Mouse (Mus musculus) forebrain, embryonic 11.5 days (tissue): Measurements from ENCODE around the gene Fkbp11. TPM values are rescaled to one million over a fixed set of nuclear protein-coding genes. Genes with fewer than 3 reads are reported as not detected.
"Not testable (repeated sequence)": the region's sequence is repeated elsewhere in the genome, so short reads cannot be mapped to it uniquely, and the experiment has no call there.

Source experiments
- ATAC-seq: fragments of 200-750 bp; cut with Nextera tagmentation; replicated peaks from 2 replicates; pipeline ENCODE4 v1.8.0; 2017; ENCODE audit warnings: moderate TSS enrichment; ENCODE audit not compliant: low FRiP score
- DNase-seq: peaks from one replicate; pipeline ENCODE4 v3.0.0-alpha.2; 2017; ENCODE audit warnings: low spot score
- H3K27ac ChIP-seq: fragments of 300-500 bp; sonication (generic); 2 replicates; pipeline ENCODE4 v1.5.1; 2014; ENCODE audit warnings: low read depth, low read length
- H3K27me3 ChIP-seq: fragments of 300-500 bp; sonication (generic); 2 replicates; pipeline ENCODE4 v1.6.1; 2014; ENCODE audit warnings: mild to moderate bottlenecking, low read length, mixed read lengths; ENCODE audit not compliant: control insufficient read depth, insufficient read depth
- H3K36me3 ChIP-seq: fragments of 300-500 bp; sonication (generic); 2 replicates; pipeline ENCODE4 v1.6.1; 2014; ENCODE audit warnings: mild to moderate bottlenecking, low read length, moderate library complexity, mixed read lengths; ENCODE audit not compliant: control insufficient read depth, insufficient read depth
- H3K4me1 ChIP-seq: fragments of 300-500 bp; sonication (generic); replicated peaks from 2 replicates; pipeline ENCODE4 v1.6.1; 2014; ENCODE audit warnings: low read length, mixed read lengths; ENCODE audit not compliant: control insufficient read depth, insufficient read depth
- H3K4me2 ChIP-seq: fragments of 300-500 bp; sonication (generic); 2 replicates; pipeline ENCODE4 v1.6.1; 2014; ENCODE audit warnings: low read depth, mild to moderate bottlenecking, low read length, moderate library complexity, mixed read lengths; ENCODE audit not compliant: severe bottlenecking
- H3K4me3 ChIP-seq: fragments of 300-500 bp; sonication (generic); 2 replicates; pipeline ENCODE4 v1.5.1; 2014; ENCODE audit warnings: low read depth, low read length
- H3K9ac ChIP-seq: fragments of 300-500 bp; sonication (generic); 2 replicates; pipeline ENCODE4 v1.6.1; 2014; ENCODE audit warnings: low read length
- H3K9me3 ChIP-seq: fragments of 300-500 bp; sonication (generic); 2 replicates; pipeline ENCODE4 v1.6.1; 2016; ENCODE audit warnings: low read length, mixed read lengths; ENCODE audit not compliant: control insufficient read depth
- WGBS: fragments of 180-500 bp; shearing (Covaris S2); extraction: QIAGEN DNeasy Blood & Tissue Kit; methylation state at CpG from one replicate; pipeline ENCODE4 v1.1.7; 2014; 5-methylcytosine and 5-hydroxymethylcytosine counted together
- polyA plus RNA-seq: library from polyadenylated mRNA; unstranded; fragments of >200 nt; fragmentation: Nextera tagmentation; extraction: Ambion mirVana; gene quantifications from 2 replicates; pipeline ENCODE4 v1.2.1, GENCODE M21; 2014

Gene Fkbp11
- polyA plus RNA-seq, 1 experiment from 2014 or later: 6.7 TPM

GRCm38 (mm10) chr15:98747296-98747695, 19.3 kb upstream of the Fkbp11 start:
- WGBS: 91% methylated on average over 6 of the region's 6 CpGs
- H3K9ac ChIP-seq: no peak overlapping the region
- ATAC-seq: no peak

GRCm38 (mm10) chr15:98746344-98746965, 18.5 kb upstream of the Fkbp11 start:
- H3K9me3 ChIP-seq: no peaks in the 10 kb centered on the region
- no peak overlapping the region for H3K4me3 ChIP-seq
- H3K9ac ChIP-seq: no peak overlapping the region
- H3K4me1 ChIP-seq: no peaks in the 10 kb centered on the region
- ATAC-seq: no peak
- H3K4me2 ChIP-seq: no peak overlapping the region
- H3K27ac ChIP-seq: no peak overlapping the region
- DNase-seq: no peak
- WGBS: 92% methylated on average over 10 of the region's 10 CpGs
- H3K27me3 ChIP-seq: no peaks in the 10 kb centered on the region
- H3K36me3 ChIP-seq: no peaks in the 10 kb centered on the region; the same call in 1 of the 2 replicates

More at GRCm38 (mm10) chr15:98747296-98747695, 19.3 kb upstream of the Fkbp11 start:
- Histone ChIP-seq H3K36me3 (no peaks in the 10 kb centered on the region; the same call in 1 of the 2 replicates), H3K27ac (no peak overlapping the region), H3K9me3 (no peaks in the 10 kb centered on the region), H3K4me1 (no peaks in the 10 kb centered on the region), H3K4me2 (no peak overlapping the region), H3K4me3 (no peak overlapping the region), H3K27me3 (no peaks in the 10 kb centered on the region)
- DNase-seq: no peak

- H3K4me1 ChIP-seq, DNase-seq, ATAC-seq, H3K27ac ChIP-seq, H3K9me3 ChIP-seq, H3K4me2 ChIP-seq, H3K9ac ChIP-seq, H3K27me3 ChIP-seq, H3K4me3 ChIP-seq: not testable (repeated sequence)
- peaks cover 12% of the 10 kb centered on the region for H3K36me3 ChIP-seq
- 91% methylated on average over 3 of the region's 3 CpGs for WGBS
Measured at GRCm38 (mm10) chr15:98743863-98744262, 15.9 kb upstream of the Fkbp11 start.

GRCm38 (mm10) chr15:98742766-98743428, 14.9 kb upstream of the Fkbp11 start:
- H3K4me3 ChIP-seq: no peak overlapping the region
- no peak overlapping the region for H3K9ac ChIP-seq
- 88% methylated on average over 8 of the region's 8 CpGs for WGBS
- peaks cover 12% of the 10 kb centered on the region for H3K36me3 ChIP-seq
- no peaks in the 10 kb centered on the region for H3K27me3 ChIP-seq
- DNase-seq (no peak), ATAC-seq (no peak)
- no peak overlapping the region for H3K27ac ChIP-seq
- H3K4me1 ChIP-seq: no peaks in the 10 kb centered on the region
- H3K4me2 ChIP-seq: no peak overlapping the region
- no peaks in the 10 kb centered on the region for H3K9me3 ChIP-seq

- Histone ChIP-seq H3K9ac (no peak overlapping the region), H3K27me3 (no peaks in the 10 kb centered on the region), H3K4me3 (no peak overlapping the region), H3K36me3 (peaks cover 15% of the 10 kb centered on the region), H3K27ac (no peak overlapping the region), H3K4me1 (no peaks in the 10 kb centered on the region), H3K4me2 (no peak overlapping the region), H3K9me3 (no peaks in the 10 kb centered on the region)
- DNase-seq: no peak
- WGBS: 82% methylated on average over 8 of the region's 8 CpGs
- ATAC-seq: no peak
Measured at GRCm38 (mm10) chr15:98740219-98740618, 12.2 kb upstream of the Fkbp11 start.

- Histone ChIP-seq H3K27ac (no peak overlapping the region), H3K4me1 (no peaks in the 10 kb centered on the region), H3K9ac (no peak overlapping the region), H3K4me3 (no peak overlapping the region), H3K4me2 (no peak overlapping the region), H3K9me3 (no peaks in the 10 kb centered on the region), H3K36me3 (peaks cover 15% of the 10 kb centered on the region), H3K27me3 (no peaks in the 10 kb centered on the region)
- ATAC-seq (no peak), DNase-seq (no peak)
- 69% methylated on average over 4 of the region's 4 CpGs for WGBS
Measured at GRCm38 (mm10) chr15:98738796-98739195, 10.8 kb upstream of the Fkbp11 start.

- no peak for DNase-seq
- Histone ChIP-seq H3K4me3 (no peak overlapping the region), H3K4me2 (no peak overlapping the region), H3K36me3 (peaks cover 15% of the 10 kb centered on the region), H3K9me3 (no peaks in the 10 kb centered on the region), H3K27ac (no peak overlapping the region), H3K9ac (no peak overlapping the region), H3K27me3 (no peaks in the 10 kb centered on the region), H3K4me1 (no peaks in the 10 kb centered on the region)
- no peak for ATAC-seq
Measured at GRCm38 (mm10) chr15:98737881-98738280, 9.9 kb upstream of the Fkbp11 start.

GRCm38 (mm10) chr15:98736521-98736920, 8.5 kb upstream of the Fkbp11 start:
- no peak overlapping the region for H3K9ac ChIP-seq
- H3K36me3 ChIP-seq: peaks cover 15% of the 10 kb centered on the region
- no peaks in the 10 kb centered on the region for H3K27me3 ChIP-seq
- ATAC-seq: no peak
- DNase-seq: no peak
- H3K4me2 ChIP-seq: no peak overlapping the region
- no peaks in the 10 kb centered on the region for H3K4me1 ChIP-seq
- H3K4me3 ChIP-seq: no peak overlapping the region
- 93% methylated on average over 10 of the region's 10 CpGs for WGBS
- H3K27ac ChIP-seq: no peak overlapping the region
- H3K9me3 ChIP-seq: no peaks in the 10 kb centered on the region
